Mouse (Mus musculus) adrenal gland, postnatal 25 days (tissue): ENCODE results near the gene Spint5. TPM values are rescaled to one million over a fixed set of nuclear protein-coding genes. Genes with fewer than 3 reads are reported as not detected.
"Not testable (repeated sequence)": the region's sequence is repeated elsewhere in the genome, so short reads cannot be mapped to it uniquely, and the experiment has no call there.

ENCODE experiments used
- DNase-seq: peaks from one replicate; pipeline ENCODE4 v3.0.0; 2021; ENCODE audit warnings: mixed read lengths
- long read RNA-seq: library from polyadenylated mRNA; stranded (forward); transcript quantifications from one replicate; pipeline ENCODE4 v2.0.0, GENCODE M21; 2021
- total RNA-seq: library from RNA; stranded (reverse); gene quantifications from 2 replicates; pipeline ENCODE4 v1.2.3, GENCODE M21; 2021

The Spint5 gene
- not detected in 2 replicates for total RNA-seq
- long read RNA-seq: 0 reads

- DNase-seq: no peak
These were observed at the start of gene Spint5 for GRCm38 (mm10) chr2:164715005-164715404. Gene Spint5, plus strand, starts transcription at chr2:164715305.

GRCm38 (mm10) chr2:164670261-164670660 lies 44.8 kb upstream of the Spint5 start:
- no peak for DNase-seq

- DNase-seq: no peak
These were observed 44.2 kb upstream of the Spint5 start for GRCm38 (mm10) chr2:164670938-164671337.

GRCm38 (mm10) chr2:164673987-164674386 lies 41.1 kb upstream of the Spint5 start, which contains the start of gene Wfdc11:
Gene Wfdc11, minus strand, starts transcription at chr2:164674087.
- no peak for DNase-seq

GRCm38 (mm10) chr2:164676103-164676502 lies 39.0 kb upstream of the Spint5 start:
- no peak for DNase-seq

GRCm38 (mm10) chr2:164676916-164677685 lies 38.0 kb upstream of the Spint5 start:
- DNase-seq: no peak

- DNase-seq: peak; percentile 64
These were observed 36.1 kb upstream of the Spint5 start for GRCm38 (mm10) chr2:164678848-164679625.

GRCm38 (mm10) chr2:164679906-164680305 lies 35.2 kb upstream of the Spint5 start:
- no peak for DNase-seq

GRCm38 (mm10) chr2:164684807-164685206 lies 30.3 kb upstream of the Spint5 start, which contains the start of gene Wfdc13:
Gene Wfdc13, plus strand, starts transcription at chr2:164685107.
- DNase-seq: no peak

GRCm38 (mm10) chr2:164698201-164698600 lies 16.9 kb upstream of the Spint5 start, which contains the start of gene Spint4:
Gene Spint4, plus strand, starts transcription at chr2:164698501.
- no peak for DNase-seq

GRCm38 (mm10) chr2:164700959-164701358 lies 14.1 kb upstream of the Spint5 start:
- DNase-seq: no peak

- DNase-seq: no peak
These were observed 13.3 kb upstream of the Spint5 start for GRCm38 (mm10) chr2:164701761-164702160.

GRCm38 (mm10) chr2:164704235-164704634 lies 10.9 kb upstream of the Spint5 start:
- no peak for DNase-seq

GRCm38 (mm10) chr2:164705328-164705727 lies 9.8 kb upstream of the Spint5 start:
- DNase-seq: no peak

- no peak for DNase-seq
These were observed 9.1 kb upstream of the Spint5 start for GRCm38 (mm10) chr2:164705991-164706390.

GRCm38 (mm10) chr2:164716194-164716786 lies 1.2 kb downstream of the Spint5 start:
- not testable (repeated sequence) for DNase-seq

GRCm38 (mm10) chr2:164723276-164723675 lies 8.2 kb downstream of the Spint5 start:
- no peak for DNase-seq

GRCm38 (mm10) chr2:164725895-164726619 lies 11.0 kb downstream of the Spint5 start:
- DNase-seq: peak; percentile 68

- DNase-seq: no peak
These were observed 16.6 kb downstream of the Spint5 start for GRCm38 (mm10) chr2:164731719-164732118.

- DNase-seq: no peak
These were observed 18.2 kb downstream of the Spint5 start for GRCm38 (mm10) chr2:164733259-164733658.

- no peak for DNase-seq
These were observed 19.7 kb downstream of the Spint5 start for GRCm38 (mm10) chr2:164734839-164735238.

- no peak for DNase-seq
These were observed 20.3 kb downstream of the Spint5 start for GRCm38 (mm10) chr2:164735446-164735845.
